Comparison of ENCODE assay signal across 9 mouse cellular contexts in genomic region chrX:162359767-162360545, GRCm38 (mm10).
A peak's percentile ranks its signal among the peaks of the same experiment; 100 is the strongest.
DNase-seq lines count a peak whose midpoint lies in the region; ATAC-seq lines count a peak whose summit lies in the region.
"Had no signal": no experiment of that assay in that cellular context is flagged by ENCODE, and none has a peak within 500 bp of the region (broad histone marks: within the 10 kb centered on the region; RNA-seq: fewer than 3 reads in every experiment).

No protein-coding gene starts in this region.

- no peak overlapping the region for H3K4me2 ChIP-seq in heart, embryonic 11.5 days
- no peak overlapping the region for H3K4me2 ChIP-seq in heart, embryonic 16.5 days (ENCODE audit: low read depth, low read length)
- no peak overlapping the region for H3K4me2 ChIP-seq in limb, embryonic 12.5 days

- H3K27me3 ChIP-seq in heart, embryonic 11.5 days (ENCODE audit: control insufficient read depth, insufficient read depth, low read length) = no peaks in the 10 kb centered on the region; the same call in none of the 2 replicates
- no peaks in the 10 kb centered on the region for H3K27me3 ChIP-seq in heart, embryonic 16.5 days (ENCODE audit: control insufficient read depth, insufficient read depth, low read length)
- peaks cover 44% of the 10 kb centered on the region for H3K27me3 ChIP-seq in limb, embryonic 12.5 days

- no peak overlapping the region for H3K9ac ChIP-seq in heart, embryonic 11.5 days (ENCODE audit: low read depth, low read length)
- no peak overlapping the region for H3K9ac ChIP-seq in heart, embryonic 16.5 days (ENCODE audit: low read length)
- no peak overlapping the region for H3K9ac ChIP-seq in limb, embryonic 12.5 days (replicated peaks)

- no peaks in the 10 kb centered on the region for H3K9me3 ChIP-seq in heart, embryonic 11.5 days (replicated peaks; ENCODE audit: control insufficient read depth, low read length)
- no peaks in the 10 kb centered on the region for H3K9me3 ChIP-seq in heart, embryonic 16.5 days (replicated peaks; ENCODE audit: control insufficient read depth, low read length)
- no peaks in the 10 kb centered on the region for H3K9me3 ChIP-seq in limb, embryonic 12.5 days

- no peak overlapping the region for H3K27ac ChIP-seq in heart, embryonic 11.5 days (ENCODE audit: low read depth, low read length)
- H3K27ac ChIP-seq in heart, embryonic 16.5 days (ENCODE audit: low read length) = 0 out of 2 replicates have a peak overlapping the region, but pooled peaks have one; percentile 16
- H3K27ac ChIP-seq in limb, embryonic 12.5 days = peak overlapping the region; percentile 64

- WGBS in heart, embryonic 11.5 days (ENCODE audit: insufficient replicate concordance) = 43% methylated on average over 9 of the region's 9 CpGs
- 39% methylated on average over 9 of the region's 9 CpGs for WGBS in heart, embryonic 16.5 days
- 33% methylated on average over 9 of the region's 9 CpGs for WGBS in limb, embryonic 12.5 days

- no peaks in the 10 kb centered on the region for H3K4me1 ChIP-seq in heart, embryonic 11.5 days (ENCODE audit: control insufficient read depth, insufficient read depth, low read length)
- no peaks in the 10 kb centered on the region for H3K4me1 ChIP-seq in heart, embryonic 16.5 days (ENCODE audit: control insufficient read depth, insufficient read depth, low read length)
- no peaks in the 10 kb centered on the region for H3K4me1 ChIP-seq in limb, embryonic 12.5 days (replicated peaks)

- no peak overlapping the region for H3K4me3 ChIP-seq in heart, embryonic 11.5 days (ENCODE audit: low read depth, low read length)
- H3K4me3 ChIP-seq in heart, embryonic 16.5 days (ENCODE audit: low read length) = no peak overlapping the region
- H3K4me3 ChIP-seq in limb, embryonic 12.5 days (replicated peaks) = no peak overlapping the region

- no peaks in the 10 kb centered on the region for H3K36me3 ChIP-seq in heart, embryonic 11.5 days (ENCODE audit: control insufficient read depth, insufficient read depth, low read length)
- H3K36me3 ChIP-seq in heart, embryonic 16.5 days (ENCODE audit: control insufficient read depth, insufficient read depth) = no peaks in the 10 kb centered on the region
- no peaks in the 10 kb centered on the region for H3K36me3 ChIP-seq in limb, embryonic 12.5 days

- no peak for ATAC-seq in heart, embryonic 11.5 days (replicated peaks; ENCODE audit: insufficient number of reproducible peaks, low FRiP score, low TSS enrichment)
- peak; percentile 52; the same call in 1 of the 2 replicates for ATAC-seq in heart, embryonic 16.5 days (replicated peaks; ENCODE audit: extremely low read depth, insufficient read depth, low FRiP score)
- ATAC-seq in limb, embryonic 12.5 days (ENCODE audit: insufficient number of reproducible peaks, insufficient read depth, low FRiP score, low TSS enrichment, low read depth) = peak; percentile 56; the same call in 1 of the 2 replicates
- ATAC-seq: intestine, embryonic 16.5 days had no signal

- DNase-seq in heart, adult 18-20 months = peak; percentile 37 to 43
- DNase-seq in Muller cell, postnatal 12 days (ENCODE audit: inconsistent ontology term) = peak; percentile 22
- DNase-seq in retina, embryonic 14.5 days (ENCODE audit: low spot score) = no peak
- no peak for DNase-seq in adrenal gland, postnatal 25 days
- no peak for DNase-seq in layer of hippocampus, adult 9-10 months (ENCODE audit: low spot score)

Comparison
In these comparisons a context has a peak if more than half of its experiments do, and no peak if none do; other contexts are left out.
1. DNase-seq: peak in heart, adult 18-20 months (2 of 2) and Muller cell, postnatal 12 days (single experiment); none in retina, embryonic 14.5 days (single experiment), adrenal gland, postnatal 25 days (single experiment) and layer of hippocampus, adult 9-10 months (single experiment).